Mouse (Mus musculus) heart, adult 18-20 months (tissue): ENCODE results near the gene B4galnt4. TPM values are rescaled to one million over a fixed set of nuclear protein-coding genes. Genes with fewer than 3 reads are reported as not detected.
"Not testable (repeated sequence)": the region's sequence is repeated elsewhere in the genome, so short reads cannot be mapped to it uniquely, and the experiment has no call there.

ENCODE experiments used
- DNase-seq, 2 experiments: peaks; one replicate each; pipeline ENCODE4 v3.0.0; 2021 to 2022; ENCODE audit warnings: mixed read lengths in 1 of 2
- long read RNA-seq, 2 experiments: library from polyadenylated mRNA; stranded (forward); transcript quantifications; one replicate each; pipeline ENCODE4 v2.0.0; 2021
- total RNA-seq, 2 experiments: library from RNA; stranded (reverse); gene quantifications; 2 replicates each; pipeline ENCODE4 v1.2.3; 2021

The B4galnt4 gene
- total RNA-seq, result not detected
- long read RNA-seq, experiment 1, result 0 reads
- long read RNA-seq, experiment 2, result 0 reads

DNA sequence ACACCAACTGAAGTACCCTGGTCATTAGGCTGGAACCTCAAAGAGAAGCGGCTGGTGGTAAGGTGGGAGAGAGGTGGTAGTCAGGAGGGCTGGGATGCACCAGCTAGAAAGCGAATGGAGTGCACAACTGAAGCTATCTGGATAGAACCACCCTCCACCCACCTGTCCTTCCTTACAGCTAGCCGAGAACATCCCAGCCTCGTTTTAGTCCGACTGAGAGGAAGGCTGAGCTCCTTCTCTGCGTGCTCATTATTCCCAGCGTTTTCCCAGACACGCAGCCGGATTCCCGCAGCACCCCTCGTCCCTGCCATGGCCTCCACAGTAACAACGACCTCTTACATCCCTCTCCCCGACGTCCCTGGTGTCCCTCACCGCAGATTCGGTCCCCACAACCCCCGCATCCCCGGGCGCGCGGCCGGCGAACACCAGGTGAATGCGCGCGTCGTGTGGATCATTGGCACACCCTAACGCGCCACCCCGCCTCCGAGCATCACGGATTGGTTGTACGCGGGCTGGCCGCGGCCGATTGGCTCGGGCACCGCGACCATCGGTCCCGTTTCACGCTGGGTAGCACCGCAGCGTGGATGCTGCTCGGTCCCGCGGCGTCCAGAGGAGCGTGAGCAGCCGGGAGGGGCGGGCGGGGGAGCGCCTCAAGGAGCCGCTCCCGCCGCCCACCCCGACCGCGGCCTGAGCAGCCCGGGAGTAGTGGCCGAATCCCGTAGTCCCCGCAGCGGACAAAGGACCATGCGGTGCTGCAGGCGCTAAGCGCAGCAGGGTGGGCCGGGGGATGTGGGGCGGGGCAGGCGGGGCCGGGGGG lies at the start of gene B4galnt4:
TSS of gene B4galnt4 (plus strand) at position 679 of the 817 bp plus-strand sequence.
- peak; percentile 52 to 55 for DNase-seq

DNA sequence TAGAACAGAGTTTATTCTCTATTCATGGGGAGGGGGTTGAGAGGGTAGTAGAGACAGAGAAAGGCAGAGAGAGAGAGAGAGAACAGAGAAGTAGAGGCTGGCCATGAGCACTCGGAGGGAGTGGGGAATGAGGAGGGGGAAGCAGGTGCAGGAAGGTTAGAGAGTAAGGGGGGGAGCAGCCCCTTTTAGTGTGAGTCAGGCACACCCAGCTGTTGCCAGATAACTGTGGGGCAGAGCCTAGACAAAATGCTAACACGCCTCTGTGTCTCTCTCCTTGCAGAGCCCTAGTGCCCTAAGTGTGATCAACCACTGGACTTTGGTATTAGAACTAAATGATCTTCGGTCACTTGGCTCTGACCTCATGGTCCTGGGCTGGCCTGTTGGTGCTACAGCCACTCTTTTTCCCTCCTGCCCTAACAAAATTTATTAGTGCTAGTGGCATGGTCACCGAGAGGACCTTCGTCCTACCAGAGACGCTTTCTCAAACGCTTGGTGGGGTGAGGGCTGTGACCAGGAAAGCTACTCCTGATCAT lies 49.6 kb upstream of the B4galnt4 start:
- DNase-seq, result no peak

DNA sequence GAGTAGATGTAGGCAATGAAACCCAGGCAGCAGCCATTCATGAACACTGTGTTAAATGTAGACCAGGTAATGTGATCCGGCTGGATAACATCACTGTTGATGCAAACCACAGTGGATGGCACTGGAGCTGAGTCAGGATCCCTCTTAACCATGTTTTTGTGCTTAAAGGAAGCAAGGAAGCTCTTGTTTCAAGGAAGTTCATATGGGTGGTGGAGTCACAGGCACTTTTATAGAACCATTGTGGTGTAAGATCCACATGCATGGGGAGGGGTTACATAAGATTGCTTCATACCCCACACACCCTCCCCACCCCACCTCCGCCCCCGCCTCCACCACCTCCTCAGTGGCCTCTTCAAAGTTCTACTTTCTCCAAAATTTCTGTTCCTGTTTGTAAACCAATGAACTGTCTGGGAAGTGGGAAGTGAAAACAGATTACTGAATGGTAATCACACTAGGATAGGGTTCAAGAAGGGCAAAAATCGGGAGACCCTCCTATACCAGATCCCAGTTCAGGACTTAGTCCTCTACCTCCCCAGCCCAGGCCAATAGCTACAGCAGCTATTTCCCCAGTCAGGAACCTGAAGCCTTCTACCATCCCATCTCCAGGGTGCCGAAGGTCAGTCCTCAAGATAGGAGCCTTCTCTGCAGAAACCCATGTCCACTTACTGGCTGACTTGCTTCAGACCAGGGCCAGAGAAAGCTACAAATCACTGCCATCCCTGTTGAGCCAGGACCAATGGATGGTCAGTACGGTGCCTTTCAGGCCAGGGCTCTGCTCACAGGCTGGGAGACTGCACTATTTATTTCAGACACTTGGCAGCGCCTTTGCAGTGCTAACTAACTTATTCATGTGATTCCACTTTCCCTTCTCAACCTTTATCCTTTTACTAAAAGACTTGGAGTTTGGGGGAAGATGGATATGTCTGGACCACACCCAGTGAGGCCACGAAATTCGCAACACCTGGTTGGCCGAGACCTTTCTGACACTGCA lies 43.9 kb upstream of the B4galnt4 start:
- peak in 1 of 2 experiments; percentile 41 for DNase-seq

DNA sequence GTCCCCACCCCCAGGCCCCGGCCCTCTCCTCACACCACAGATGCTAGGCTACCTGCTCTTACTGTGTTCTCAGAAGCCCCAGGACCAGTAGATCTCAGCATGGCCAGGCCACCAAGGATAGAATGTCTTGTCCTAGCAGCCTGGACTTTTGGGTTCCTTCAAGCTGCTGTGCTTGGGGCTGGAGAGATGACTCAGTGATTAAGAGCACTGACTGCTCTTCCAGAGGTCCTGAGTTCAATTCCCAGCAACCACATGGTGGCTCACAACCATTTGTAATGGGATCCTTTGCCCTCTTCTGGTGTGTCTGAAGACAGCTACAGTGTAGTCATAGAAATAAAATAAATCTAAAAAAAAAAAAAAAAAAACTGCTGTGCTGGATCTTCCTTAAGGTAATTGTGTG lies 43.1 kb upstream of the B4galnt4 start, which contains the start of gene Ifitm6:
TSS of gene Ifitm6 (minus strand) at position 101 of the 400 bp plus-strand sequence.
- not testable (repeated sequence) for DNase-seq

DNA sequence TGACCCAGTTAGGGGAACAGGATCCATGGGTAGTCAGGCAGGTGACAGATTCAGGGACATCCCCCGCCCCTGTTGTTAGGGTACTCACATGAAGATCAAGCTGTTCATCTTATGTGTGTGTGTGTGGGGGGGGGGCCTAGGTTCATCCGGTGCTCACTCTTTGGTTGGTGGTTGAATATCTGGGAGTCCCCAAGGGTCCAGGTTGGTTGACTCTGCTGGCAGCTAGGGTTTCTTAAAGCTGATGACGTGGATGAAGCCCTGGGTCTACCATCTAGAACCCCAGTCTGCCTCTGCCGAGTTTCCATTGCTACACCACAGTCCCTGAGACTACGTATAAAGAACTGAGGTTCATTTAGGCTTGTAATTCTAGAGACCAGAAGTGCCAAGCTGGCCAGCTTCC lies 41.9 kb upstream of the B4galnt4 start:
- no peak for DNase-seq

DNA sequence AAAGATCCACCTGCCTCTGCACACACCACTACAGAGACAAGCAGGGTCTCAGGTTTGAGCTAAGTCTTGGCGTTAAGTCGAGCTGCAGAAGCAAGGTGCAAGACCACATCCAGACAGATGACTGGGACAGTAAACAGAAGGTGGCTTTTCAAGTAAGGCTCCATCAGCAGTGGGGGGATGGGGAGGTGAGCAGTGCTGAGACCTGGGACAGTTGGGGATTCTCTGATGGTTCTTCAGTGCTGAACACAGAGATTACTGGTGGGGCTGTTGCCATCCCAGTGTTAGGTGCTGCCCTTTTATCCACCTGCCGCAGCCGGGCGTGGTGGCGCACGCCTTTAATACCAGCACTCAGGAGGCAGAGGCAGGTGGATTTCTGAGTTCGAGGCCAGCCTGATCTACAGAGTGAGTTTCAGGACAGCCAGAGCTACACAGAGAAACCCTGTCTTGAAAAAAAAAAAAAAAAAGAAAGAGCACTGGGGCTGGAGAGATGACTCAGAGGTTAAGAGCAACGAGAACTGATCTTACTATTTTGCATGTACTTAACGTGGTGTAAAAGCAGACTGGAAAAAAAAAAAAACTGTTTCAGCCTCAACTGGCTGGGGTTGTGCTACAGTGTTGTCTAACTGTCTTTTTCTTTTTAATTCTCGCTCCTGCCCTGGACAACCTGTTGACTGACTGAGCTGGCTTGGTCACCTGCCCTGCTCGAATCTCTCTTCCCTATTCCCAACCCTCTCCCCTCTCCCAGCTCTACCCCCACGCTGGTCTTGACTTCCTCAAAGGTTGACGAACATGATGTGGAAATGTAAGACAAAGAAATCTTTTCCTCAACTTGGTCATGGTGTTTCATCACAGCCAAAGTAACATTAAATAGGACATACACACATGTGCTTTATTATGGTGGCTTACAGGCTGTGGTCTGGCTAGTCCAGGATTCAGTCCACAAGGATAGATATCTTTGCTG lies 39.1 kb upstream of the B4galnt4 start:
- DNase-seq, result no peak

DNA sequence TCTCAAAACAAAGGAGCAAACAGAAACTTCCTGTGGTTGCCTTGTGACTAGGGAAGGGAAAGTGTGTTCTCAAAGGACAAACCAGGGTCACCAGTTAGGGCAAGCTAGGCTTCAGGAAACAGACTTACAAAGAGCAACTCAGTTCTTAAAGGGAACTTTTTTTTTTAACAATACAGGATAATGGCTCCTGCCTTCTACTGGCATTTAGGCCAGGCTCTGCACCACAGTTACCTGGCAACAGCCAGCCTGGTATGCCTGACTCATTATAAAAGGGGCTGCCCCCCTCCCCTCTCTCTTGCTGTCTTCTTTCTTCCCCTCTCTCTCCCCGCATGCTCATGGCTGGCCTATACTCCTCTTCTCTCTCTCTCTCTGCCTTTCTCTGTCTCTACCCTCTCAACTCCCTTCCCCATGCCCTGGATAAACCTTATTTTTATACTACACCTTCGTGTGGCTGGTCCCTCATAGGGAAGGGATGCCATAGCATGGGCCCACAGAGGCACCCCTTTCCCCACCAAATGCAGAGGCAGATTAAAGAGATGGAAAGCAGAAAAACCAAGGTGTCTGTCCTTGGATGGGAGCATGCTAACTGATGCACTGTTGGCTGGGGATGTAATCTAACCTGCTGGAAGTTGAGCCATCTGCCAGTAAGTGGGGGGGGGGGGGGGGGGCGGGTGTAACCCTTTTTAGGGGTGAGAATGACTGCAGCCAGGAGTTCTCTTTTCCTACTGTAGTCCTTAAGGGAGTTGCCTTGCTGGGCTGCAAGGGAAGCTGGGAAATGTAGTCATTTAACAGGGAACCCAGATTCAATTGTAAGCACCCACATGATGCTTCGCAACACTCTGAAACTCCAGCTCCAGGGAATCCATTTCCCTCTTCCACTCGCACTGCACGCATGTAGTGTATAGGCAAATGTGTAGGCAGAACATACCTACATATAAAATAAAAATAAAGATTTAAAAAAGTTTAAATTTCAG lies 35.8 kb upstream of the B4galnt4 start:
- DNase-seq, result peak in 1 of 2 experiments; percentile 46

DNA sequence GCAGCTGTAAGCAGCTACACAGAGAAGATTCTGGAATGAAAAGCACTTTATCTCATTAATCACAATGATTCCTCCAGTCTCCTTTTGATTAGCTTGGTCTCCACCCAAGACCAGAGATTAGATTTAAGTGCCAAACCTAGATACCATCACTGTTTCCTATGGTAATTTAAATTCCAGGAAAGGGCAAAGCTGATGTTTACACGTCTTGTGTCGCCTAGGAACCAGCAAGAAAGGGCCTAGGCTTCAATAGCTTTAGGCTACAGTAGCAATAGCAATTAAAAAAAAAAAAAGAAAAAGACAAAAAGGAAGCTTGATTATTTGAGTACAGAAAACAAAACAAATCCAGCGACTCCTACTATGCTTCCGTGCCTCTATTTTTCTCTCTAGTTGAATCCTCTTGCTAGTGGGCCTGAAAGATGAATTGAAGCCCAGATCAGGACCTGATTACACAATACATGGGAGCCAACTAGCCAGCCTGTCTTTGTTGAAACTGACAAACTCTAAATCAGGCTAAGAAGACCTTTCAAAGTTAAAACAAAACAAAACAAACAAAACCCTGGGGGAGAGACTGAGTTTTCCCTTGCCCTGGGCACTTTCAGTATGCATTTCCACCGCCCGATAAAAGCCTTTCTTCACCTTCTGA lies 34.7 kb upstream of the B4galnt4 start:
- no peak for DNase-seq

DNA sequence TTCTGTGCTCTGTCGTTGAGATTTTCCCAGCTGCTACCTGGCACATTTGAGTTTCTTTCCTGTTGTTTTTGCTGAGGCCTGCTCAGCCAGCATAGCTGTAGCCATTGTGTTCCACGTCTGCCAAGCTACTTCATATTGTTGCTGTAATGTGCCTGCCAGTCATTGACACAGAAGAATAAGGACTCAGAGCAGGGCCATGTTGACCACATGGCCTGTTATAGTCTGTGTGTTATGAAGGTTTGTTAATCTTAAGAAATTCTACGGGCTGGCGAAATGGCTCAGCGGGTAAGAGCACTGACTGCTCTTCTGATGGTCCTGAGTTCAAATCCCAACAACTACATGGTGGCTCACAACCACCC lies 34.2 kb upstream of the B4galnt4 start:
- no peak for DNase-seq

DNA sequence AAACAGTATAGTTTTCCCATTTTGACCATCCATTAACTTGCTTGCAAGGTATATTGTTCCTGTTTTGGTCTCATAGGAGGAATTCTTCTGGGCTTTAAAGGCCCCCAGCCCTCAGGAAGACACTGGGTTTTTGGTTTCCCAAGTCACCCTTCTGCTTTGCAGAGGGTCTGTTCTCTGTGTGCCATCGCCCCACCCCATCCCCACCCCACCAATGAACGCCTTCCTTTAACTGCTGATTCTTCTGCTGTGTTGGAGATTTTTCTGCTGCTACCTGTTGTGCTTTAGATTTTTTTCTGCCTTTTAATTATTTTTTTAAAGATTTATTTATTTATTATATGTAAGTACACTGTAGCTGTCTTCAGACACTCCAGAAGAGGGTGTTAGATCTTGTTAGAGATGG lies 32.1 kb upstream of the B4galnt4 start, which contains the start of gene Gm17387:
TSS of gene Gm17387 (plus strand) at position 301 of the 400 bp plus-strand sequence.
- DNase-seq, result no peak

DNA sequence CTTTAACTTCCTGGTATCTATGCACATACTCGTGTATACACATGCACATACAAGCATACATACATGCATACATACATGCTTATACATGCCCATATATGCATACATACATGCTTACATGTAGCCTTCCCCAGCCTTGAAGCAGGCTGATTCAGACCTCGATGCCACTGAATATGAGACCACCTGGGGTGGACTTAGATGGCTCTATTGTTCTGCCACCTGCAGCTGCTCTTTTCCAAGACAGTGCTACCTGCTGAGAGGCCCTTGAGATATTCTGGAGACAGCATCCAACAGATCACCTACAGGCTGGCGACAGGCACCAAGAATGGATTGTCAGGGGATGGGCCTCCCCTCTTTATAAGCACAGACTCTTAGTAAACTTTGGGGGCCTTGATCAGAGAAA lies 30.5 kb upstream of the B4galnt4 start:
- DNase-seq, result no peak

DNA sequence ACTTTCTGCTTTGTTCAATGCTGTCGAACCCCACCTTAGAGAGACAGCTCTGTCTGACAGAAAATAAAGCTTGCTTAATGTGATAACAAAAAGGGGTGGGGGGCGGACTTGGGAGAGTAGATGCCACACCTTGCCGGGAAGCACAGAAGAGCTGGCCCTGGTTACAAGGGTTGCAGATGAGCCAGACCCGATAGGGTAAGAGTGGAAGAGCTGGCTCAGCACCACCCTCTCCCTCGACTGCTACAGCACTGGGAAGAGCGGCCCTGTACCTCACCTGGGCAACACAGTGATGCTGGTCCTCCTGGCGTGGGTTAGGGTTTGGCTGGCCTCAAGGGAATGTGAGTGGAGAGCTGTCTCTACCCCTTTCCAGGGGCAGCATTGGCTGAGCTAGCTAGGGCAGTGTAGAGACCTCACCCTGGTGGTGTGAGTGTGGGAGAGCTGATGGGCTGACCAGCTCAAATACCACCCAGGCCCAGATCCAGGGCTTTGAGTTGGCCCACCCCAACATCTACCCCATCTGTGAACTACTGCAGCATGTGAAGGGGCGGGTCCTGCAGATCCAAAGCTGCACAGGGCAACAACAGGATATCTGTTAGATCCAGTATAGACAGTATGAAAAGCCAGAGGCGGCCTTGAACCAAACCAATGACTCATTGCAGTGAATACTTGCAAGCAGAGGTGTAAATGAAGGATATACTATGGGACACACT lies 28.3 kb upstream of the B4galnt4 start:
- DNase-seq, result no peak

DNA sequence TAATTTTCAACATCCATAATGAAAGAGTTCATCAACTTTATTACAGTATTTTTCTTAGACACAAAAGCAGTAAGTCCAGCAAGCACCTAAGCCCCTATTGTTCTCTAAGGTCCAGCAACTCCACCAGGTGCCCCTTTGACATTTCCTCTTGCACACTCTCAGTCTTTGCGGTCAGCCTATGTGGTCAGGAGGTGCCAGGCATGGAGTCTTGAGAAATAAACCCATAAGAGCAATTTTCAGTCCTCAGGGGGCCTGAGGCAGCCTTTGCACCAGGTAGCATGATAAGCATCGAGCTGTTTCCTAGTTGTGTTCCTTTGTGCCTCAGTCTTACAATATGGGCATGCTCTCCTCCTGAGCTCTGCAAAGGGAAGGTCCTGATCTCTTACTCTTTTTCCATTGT lies 24.3 kb upstream of the B4galnt4 start:
- DNase-seq, result not testable (repeated sequence)

DNA sequence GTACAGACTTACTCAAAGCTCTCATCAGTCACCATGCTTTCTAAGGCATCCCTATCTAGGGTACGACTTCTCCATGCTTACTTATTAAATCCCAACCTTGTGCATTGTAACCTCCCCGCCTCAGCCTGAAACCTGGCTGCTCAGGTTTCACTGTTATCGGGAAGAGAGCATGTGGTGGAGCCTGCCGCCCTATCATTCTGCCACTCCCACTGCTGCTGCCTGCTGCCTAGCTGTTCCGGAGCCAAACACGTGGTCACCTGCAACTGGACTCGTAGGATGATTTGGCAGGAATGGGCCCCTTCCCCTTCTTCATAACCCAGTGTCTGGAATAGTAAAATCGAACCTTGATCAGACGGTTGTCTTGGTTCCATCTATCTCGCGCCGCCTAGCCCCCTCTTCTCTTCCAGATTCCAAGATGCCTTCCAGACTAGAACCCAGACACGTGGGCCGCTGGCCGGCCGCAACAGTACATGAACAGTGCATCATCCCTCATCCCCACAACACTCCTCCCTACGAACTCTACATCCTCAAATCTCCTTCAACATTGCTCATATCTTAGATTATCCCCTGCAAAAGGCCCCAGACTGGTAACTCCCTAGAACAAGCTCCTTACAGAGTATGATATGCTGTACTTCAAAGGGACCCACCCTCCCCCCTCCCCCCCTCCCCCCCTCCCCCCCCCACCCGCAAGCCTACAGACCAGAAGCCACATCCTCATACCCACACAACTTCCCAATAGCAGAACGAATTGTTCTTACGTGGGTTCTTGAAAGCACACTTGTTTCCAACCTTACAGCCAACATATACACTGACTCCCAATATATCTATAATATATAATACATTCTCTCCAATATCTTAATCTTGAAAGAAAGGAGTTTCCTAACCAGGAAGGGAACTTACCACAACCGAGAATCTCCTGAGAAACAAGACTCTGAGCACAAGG lies 22.5 kb upstream of the B4galnt4 start:
- DNase-seq, result no peak

DNA sequence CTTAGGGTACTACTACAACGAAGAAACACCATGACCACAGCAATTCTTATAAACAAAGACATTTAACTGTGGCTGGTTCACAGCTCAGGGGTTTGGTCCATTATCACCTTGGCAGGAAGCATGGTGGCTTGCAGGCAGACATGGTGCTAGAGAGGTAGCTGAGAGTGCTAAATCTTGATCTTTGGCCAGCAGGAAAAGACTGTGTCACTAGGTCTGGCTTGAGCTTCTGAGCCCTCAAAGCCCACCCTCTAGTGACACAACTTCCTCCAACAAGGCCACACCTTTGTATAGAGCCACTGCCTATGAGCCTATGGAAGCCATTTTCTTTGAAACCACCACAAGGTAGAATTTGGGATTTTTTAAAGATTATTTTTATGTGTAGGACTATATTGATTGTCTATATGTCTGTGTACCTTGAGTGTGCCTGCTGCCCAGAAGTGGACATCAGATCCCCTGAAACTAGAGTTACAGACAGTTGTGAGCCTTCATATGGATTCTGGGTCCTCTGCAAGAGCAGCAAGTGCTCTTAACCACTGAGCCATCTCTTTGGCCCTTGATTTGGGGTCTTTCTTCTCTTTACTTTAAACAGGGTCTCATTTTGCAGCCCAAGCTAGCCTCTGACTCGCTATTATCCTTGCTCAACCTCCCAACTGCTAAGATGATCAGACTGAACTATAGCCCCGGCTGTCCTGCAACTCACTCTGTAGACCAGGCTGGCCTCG lies 21.4 kb upstream of the B4galnt4 start:
- DNase-seq, result no peak

DNA sequence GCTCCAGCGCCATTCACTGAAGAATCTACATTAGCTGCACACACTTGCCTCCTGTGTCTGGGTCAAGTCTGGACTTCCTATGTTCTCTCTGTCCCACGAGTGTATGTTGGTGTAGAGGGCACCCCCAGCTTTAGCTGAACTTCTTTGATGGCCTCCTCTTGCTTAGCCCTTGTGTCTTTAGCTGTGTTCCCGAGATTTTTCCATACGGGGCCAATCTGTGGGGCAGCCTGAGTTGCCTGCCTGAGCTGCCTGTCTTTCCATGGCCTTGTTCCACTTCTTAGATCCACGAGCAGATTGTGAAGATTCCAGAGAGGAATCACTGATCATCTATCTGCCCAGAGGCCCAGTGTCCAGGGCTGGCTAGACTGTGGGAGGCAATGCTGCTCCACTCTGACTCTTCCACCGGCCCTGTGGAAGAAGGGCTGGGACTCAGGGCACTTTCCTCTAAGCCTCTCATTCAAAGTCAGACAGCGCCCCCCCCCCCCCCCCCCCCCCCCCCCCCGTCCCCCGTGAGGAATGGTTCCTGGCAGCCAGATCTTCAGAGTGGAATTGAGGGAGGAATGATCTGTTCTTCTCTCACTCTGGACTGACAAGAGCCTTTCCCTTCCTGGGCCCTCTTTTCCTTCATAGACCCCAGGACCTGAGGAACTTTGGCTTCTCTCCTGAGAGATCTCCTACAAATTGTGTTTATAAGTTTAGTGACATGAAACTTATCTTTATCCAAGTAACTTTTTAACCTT lies 19.9 kb upstream of the B4galnt4 start:
- DNase-seq, result peak in 1 of 2 experiments; percentile 37
